Mouse (Mus musculus) heart, adult 2 months (tissue): ENCODE results near the gene Aldh1a7. TPM values are rescaled to one million over a fixed set of nuclear protein-coding genes. Genes with fewer than 3 reads are reported as not detected.

Source experiments
- DNase-seq, 2 experiments: peaks; one replicate each; pipeline ENCODE4 v3.0.0; 2021
- H3K27ac ChIP-seq: fragments of 200-600 bp; 2 replicates; pipeline ENCODE4 v1.8.1; 2022
- H3K27me3 ChIP-seq: fragments of 200-500 bp; 2 replicates; pipeline ENCODE4 v1.6.1; 2012; ENCODE audit warnings: mild to moderate bottlenecking, low read length, inconsistent platforms, mixed read lengths; ENCODE audit not compliant: control insufficient read depth, insufficient read depth
- H3K36me3 ChIP-seq: fragments of 200-500 bp; 2 replicates; pipeline ENCODE4 v1.6.1; 2012; ENCODE audit warnings: low read length, inconsistent platforms; ENCODE audit not compliant: control insufficient read depth, insufficient read depth
- H3K4me1 ChIP-seq: fragments of 200-500 bp; 2 replicates; pipeline ENCODE4 v1.6.1; 2011; ENCODE audit warnings: low read length; ENCODE audit not compliant: control insufficient read depth, insufficient read depth
- H3K4me3 ChIP-seq: fragments of 200-600 bp; 2 replicates; pipeline ENCODE4 v1.8.1; 2022
- H3K79me2 ChIP-seq: fragments of 200-500 bp; replicated peaks from 2 replicates; pipeline ENCODE4 v1.6.1; 2012; ENCODE audit warnings: mild to moderate bottlenecking, inconsistent platforms, low read length, moderate library complexity, mixed read lengths; ENCODE audit not compliant: control insufficient read depth, insufficient read depth
- H3K9ac ChIP-seq: fragments of 200-500 bp; 2 replicates; pipeline ENCODE4 v1.6.1; 2012; ENCODE audit warnings: low read depth, mild to moderate bottlenecking, control low read depth, inconsistent platforms, low read length, mixed read lengths
- CTCF ChIP-seq: fragments of 200-600 bp; IDR thresholded peaks from 2 replicates; pipeline ENCODE4 v1.8.1; 2022; ENCODE audit warnings: antibody characterized with exemption, mild to moderate bottlenecking, moderate library complexity
- EP300 ChIP-seq: fragments of 200-500 bp; IDR thresholded peaks from 2 replicates; pipeline ENCODE4 v1.6.1; 2011; ENCODE audit warnings: low read depth, low read length, control low read depth; ENCODE audit not compliant: insufficient read depth
- POLR2A ChIP-seq: fragments of 200-500 bp; IDR thresholded peaks from 2 replicates; pipeline ENCODE4 v1.6.1; 2011; ENCODE audit warnings: mild to moderate bottlenecking, low read depth, low read length, control low read depth; ENCODE audit not compliant: insufficient read depth
- WGBS: fragments of 180-500 bp; shearing (Covaris S2); methylation state at CpG from one replicate; pipeline ENCODE4 v1.1.7; 2018; 5-methylcytosine and 5-hydroxymethylcytosine counted together
- intact Hi-C: fragments of 180-260 bp; cut with DNase I; formaldehyde crosslinking; loops from one replicate; pipeline ENCODE4 v1.15.1; 2025
- polyA plus RNA-seq: library from polyadenylated mRNA; depleted of rRNA; stranded (reverse); fragments of >200 nt; gene quantifications from 2 replicates; pipeline ENCODE4 v1.2.3, GENCODE M21; 2012
- total RNA-seq, 2 experiments: library from RNA; stranded (reverse); gene quantifications; 2 replicates each; pipeline ENCODE4 v1.2.3; 2021

The Aldh1a7 gene
- total and polyA plus RNA-seq, 3 experiments: 0.18 to 2.2 (median 0.18) TPM

- intact Hi-C loops: no loop called here
- Histone ChIP-seq H3K9ac (no peak overlapping the region), H3K4me1 (no peaks in the 10 kb centered on the region), H3K27ac (no peak overlapping the region), H3K36me3 (no peaks in the 10 kb centered on the region), H3K4me3 (no peak overlapping the region), H3K27me3 (no peaks in the 10 kb centered on the region), H3K79me2 (no peaks in the 10 kb centered on the region)
- no peak for DNase-seq
- no peak for TF ChIP-seq POLR2A
- no peak for TF ChIP-seq CTCF
- no peak for TF ChIP-seq EP300
Observed at GRCm38 (mm10) chr19:20707159-20707558, 20.2 kb downstream of the Aldh1a7 start.

- Histone ChIP-seq H3K27me3 (no peaks in the 10 kb centered on the region), H3K9ac (no peak overlapping the region), H3K36me3 (no peaks in the 10 kb centered on the region), H3K27ac (no peak overlapping the region), H3K79me2 (no peaks in the 10 kb centered on the region), H3K4me3 (no peak overlapping the region), H3K4me1 (no peaks in the 10 kb centered on the region)
- DNase-seq: no peak
- 63% methylated on average over 4 of the region's 4 CpGs for WGBS
- intact Hi-C loops: no loop called here
- TF ChIP-seq CTCF: no peak
- TF ChIP-seq EP300: no peak
- TF ChIP-seq POLR2A: no peak
Observed at GRCm38 (mm10) chr19:20706747-20707146, 20.6 kb downstream of the Aldh1a7 start.

GRCm38 (mm10) chr19:20702074-20702473 is 25.3 kb downstream of the Aldh1a7 start:
- no peaks in the 10 kb centered on the region for H3K4me1 ChIP-seq
- H3K79me2 ChIP-seq: no peaks in the 10 kb centered on the region
- H3K36me3 ChIP-seq: no peaks in the 10 kb centered on the region
- intact Hi-C loops: no loop called here
- H3K27me3 ChIP-seq: no peaks in the 10 kb centered on the region
- H3K4me3 ChIP-seq: no peak overlapping the region
- no peak overlapping the region for H3K9ac ChIP-seq
- no peak overlapping the region for H3K27ac ChIP-seq
- TF ChIP-seq CTCF: no peak
- DNase-seq: no peak
- WGBS: 61% methylated on average over 3 of the region's 3 CpGs

- TF ChIP-seq EP300 (no peak), POLR2A (no peak)
- Histone ChIP-seq H3K4me1 (no peaks in the 10 kb centered on the region), H3K27me3 (no peaks in the 10 kb centered on the region), H3K36me3 (no peaks in the 10 kb centered on the region), H3K4me3 (no peak overlapping the region), H3K9ac (no peak overlapping the region), H3K27ac (no peak overlapping the region), H3K79me2 (no peaks in the 10 kb centered on the region)
- no peak for DNase-seq
- intact Hi-C loops: no loop called here
- 70% methylated on average over 3 of the region's 3 CpGs for WGBS
Observed at GRCm38 (mm10) chr19:20677697-20678355, 49.5 kb downstream of the Aldh1a7 start.

- no peak for DNase-seq
- no peak for TF ChIP-seq EP300
- no peak for TF ChIP-seq CTCF
- TF ChIP-seq POLR2A: no peak
- no peaks in the 10 kb centered on the region for H3K36me3 ChIP-seq
- intact Hi-C loops: no loop called here
- H3K79me2 ChIP-seq: no peaks in the 10 kb centered on the region
- no peak overlapping the region for H3K27ac ChIP-seq
- H3K9ac ChIP-seq: no peak overlapping the region
- no peak overlapping the region for H3K4me3 ChIP-seq
- H3K27me3 ChIP-seq: no peaks in the 10 kb centered on the region
- WGBS: 74% methylated on average over 3 of the region's 3 CpGs
- no peaks in the 10 kb centered on the region for H3K4me1 ChIP-seq
Observed at GRCm38 (mm10) chr19:20654141-20654873, 73.1 kb downstream of the Aldh1a7 start.

- Histone ChIP-seq H3K36me3 (no peaks in the 10 kb centered on the region), H3K9ac (no peak overlapping the region), H3K4me3 (no peak overlapping the region), H3K4me1 (no peaks in the 10 kb centered on the region), H3K79me2 (no peaks in the 10 kb centered on the region), H3K27ac (no peak overlapping the region), H3K27me3 (no peaks in the 10 kb centered on the region)
- no peak for DNase-seq
- 66% methylated on average over 1 of the region's 1 CpGs for WGBS
- intact Hi-C loops: no loop called here
- TF ChIP-seq EP300: no peak
- no peak for TF ChIP-seq POLR2A
- no peak for TF ChIP-seq CTCF
Observed at GRCm38 (mm10) chr19:20653082-20653676, 74.2 kb downstream of the Aldh1a7 start.
